Mouse (Mus musculus) forebrain, embryonic 14.5 days (tissue): ENCODE data around the gene Acoxl. TPM values are rescaled to one million over a fixed set of nuclear protein-coding genes. Genes with fewer than 3 reads are reported as not detected.

Source experiments
- ATAC-seq: fragments of 200-750 bp; cut with Nextera tagmentation; 2 replicates; pipeline ENCODE4 v1.8.0; 2017; ENCODE audit warnings: mild to moderate bottlenecking, moderate library complexity
- DNase-seq: peaks from one replicate; pipeline ENCODE4 v3.0.0-alpha.2; 2015; ENCODE audit warnings: low spot score
- H3K27ac ChIP-seq: fragments of 300-500 bp; sonication (generic); 2 replicates; pipeline ENCODE4 v1.5.1; 2014; ENCODE audit warnings: low read depth, mild to moderate bottlenecking, control low read depth, low read length, moderate library complexity
- H3K27me3 ChIP-seq: fragments of 300-500 bp; sonication (generic); replicated peaks from 2 replicates; pipeline ENCODE4 v1.6.1; 2014; ENCODE audit warnings: low read length, control low read depth, mixed read lengths; ENCODE audit not compliant: control insufficient read depth, insufficient read depth
- H3K36me3 ChIP-seq: fragments of 300-500 bp; sonication (generic); 2 replicates; pipeline ENCODE4 v1.6.1; 2014; ENCODE audit warnings: low read length, control low read depth; ENCODE audit not compliant: control insufficient read depth, insufficient read depth
- H3K4me1 ChIP-seq: fragments of 300-500 bp; sonication (generic); 2 replicates; pipeline ENCODE4 v1.6.1; 2014; ENCODE audit warnings: antibody characterized with exemption, low read length, control low read depth; ENCODE audit not compliant: control insufficient read depth, insufficient read depth
- H3K4me2 ChIP-seq: fragments of 300-500 bp; sonication (generic); 2 replicates; pipeline ENCODE4 v1.6.1; 2014; ENCODE audit warnings: mild to moderate bottlenecking, control low read depth, low read length
- H3K4me3 ChIP-seq: fragments of 300-500 bp; sonication (generic); 2 replicates; pipeline ENCODE4 v1.5.1; 2014; ENCODE audit warnings: low read depth, low read length, control low read depth
- H3K9ac ChIP-seq: fragments of 300-500 bp; sonication (generic); 2 replicates; pipeline ENCODE4 v1.6.1; 2014; ENCODE audit warnings: mild to moderate bottlenecking, low read length, control low read depth, moderate library complexity
- H3K9me3 ChIP-seq: fragments of 300-500 bp; sonication (generic); replicated peaks from 2 replicates; pipeline ENCODE4 v1.6.1; 2016; ENCODE audit warnings: low read length, control low read depth, mixed read lengths; ENCODE audit not compliant: control insufficient read depth
- WGBS: fragments of 180-500 bp; shearing (Covaris S2); extraction: QIAGEN DNeasy Blood & Tissue Kit; methylation state at CpG from one replicate; pipeline ENCODE4 v1.1.7; 2014; 5-methylcytosine and 5-hydroxymethylcytosine counted together
- polyA plus RNA-seq: library from polyadenylated mRNA; unstranded; fragments of >200 nt; fragmentation: Nextera tagmentation; extraction: Ambion mirVana; gene quantifications from 2 replicates; pipeline ENCODE4 v1.2.1, GENCODE M21; 2014

The Acoxl gene
- polyA plus RNA-seq, 1 experiment from 2014 or later = not detected

GRCm38 (mm10) chr2:128143992-128144391, 305.3 kb downstream of the Acoxl start:
- DNase-seq (no peak), ATAC-seq (no peak)
- no peaks in the 10 kb centered on the region for H3K27me3 ChIP-seq
- peaks cover 9% of the 10 kb centered on the region; the same call in 1 of the 2 replicates for H3K36me3 ChIP-seq
- H3K9ac ChIP-seq = no peak overlapping the region
- no peaks in the 10 kb centered on the region for H3K9me3 ChIP-seq
- no peak overlapping the region for H3K27ac ChIP-seq
- H3K4me3 ChIP-seq = no peak overlapping the region
- no peak overlapping the region for H3K4me2 ChIP-seq
- peaks cover 8% of the 10 kb centered on the region for H3K4me1 ChIP-seq

- Histone ChIP-seq H3K4me3 (no peak overlapping the region), H3K9ac (no peak overlapping the region), H3K4me1 (no peaks in the 10 kb centered on the region), H3K36me3 (peaks cover 9% of the 10 kb centered on the region; the same call in 1 of the 2 replicates), H3K4me2 (no peak overlapping the region), H3K27me3 (no peaks in the 10 kb centered on the region), H3K27ac (no peak overlapping the region), H3K9me3 (no peaks in the 10 kb centered on the region)
- no peak for ATAC-seq
- no peak for DNase-seq
- WGBS = 90% methylated on average over 3 of the region's 3 CpGs
Observed at GRCm38 (mm10) chr2:128145433-128145832, 306.8 kb downstream of the Acoxl start.

- WGBS = 88% methylated on average over 5 of the region's 5 CpGs
- Histone ChIP-seq H3K4me2 (no peak overlapping the region), H3K4me3 (no peak overlapping the region), H3K27ac (no peak overlapping the region), H3K36me3 (peaks cover 9% of the 10 kb centered on the region; the same call in 1 of the 2 replicates), H3K4me1 (peaks cover 3% of the 10 kb centered on the region; the same call in 1 of the 2 replicates), H3K9ac (no peak overlapping the region), H3K27me3 (no peaks in the 10 kb centered on the region), H3K9me3 (no peaks in the 10 kb centered on the region)
- DNase-seq (no peak), ATAC-seq (no peak)
Observed at GRCm38 (mm10) chr2:128149596-128149995, 310.9 kb downstream of the Acoxl start.

GRCm38 (mm10) chr2:128152211-128152610, 313.5 kb downstream of the Acoxl start:
- ATAC-seq (no peak), DNase-seq (no peak)
- H3K27me3 ChIP-seq = no peaks in the 10 kb centered on the region
- H3K4me2 ChIP-seq = no peak overlapping the region
- peaks cover 10% of the 10 kb centered on the region for H3K4me1 ChIP-seq
- no peak overlapping the region for H3K27ac ChIP-seq
- H3K9ac ChIP-seq = no peak overlapping the region
- H3K36me3 ChIP-seq = peaks cover 7% of the 10 kb centered on the region; the same call in 1 of the 2 replicates
- WGBS = 82% methylated on average over 9 of the region's 9 CpGs
- H3K9me3 ChIP-seq = no peaks in the 10 kb centered on the region
- H3K4me3 ChIP-seq = no peak overlapping the region

- Histone ChIP-seq H3K36me3 (no peaks in the 10 kb centered on the region), H3K9ac (no peak overlapping the region), H3K27ac (no peak overlapping the region), H3K4me3 (no peak overlapping the region), H3K9me3 (no peaks in the 10 kb centered on the region), H3K4me1 (peaks cover 10% of the 10 kb centered on the region), H3K27me3 (no peaks in the 10 kb centered on the region), H3K4me2 (no peak overlapping the region)
- 0 out of 2 replicates have a peak, but pooled peaks have one; percentile 10 for ATAC-seq
- no peak for DNase-seq
- WGBS = 84% methylated on average over 16 of the region's 16 CpGs
Observed at GRCm38 (mm10) chr2:128152845-128153550, 314.3 kb downstream of the Acoxl start.

- Histone ChIP-seq H3K36me3 (no peaks in the 10 kb centered on the region), H3K4me3 (no peak overlapping the region), H3K27ac (no peak overlapping the region), H3K4me1 (peaks cover 10% of the 10 kb centered on the region), H3K9ac (no peak overlapping the region), H3K27me3 (no peaks in the 10 kb centered on the region), H3K9me3 (no peaks in the 10 kb centered on the region), H3K4me2 (no peak overlapping the region)
- ATAC-seq (peak; percentile 37; the same call in 1 of the 2 replicates), DNase-seq (peak; percentile 47)
- WGBS = 33% methylated on average over 11 of the region's 11 CpGs
Observed at GRCm38 (mm10) chr2:128153551-128153910, 314.9 kb downstream of the Acoxl start.

GRCm38 (mm10) chr2:128155412-128156066, 316.9 kb downstream of the Acoxl start:
- H3K9me3 ChIP-seq = no peaks in the 10 kb centered on the region
- H3K27me3 ChIP-seq = no peaks in the 10 kb centered on the region
- no peak overlapping the region for H3K9ac ChIP-seq
- 87% methylated on average over 13 of the region's 13 CpGs for WGBS
- H3K36me3 ChIP-seq = 0 out of 2 replicates have a peak, but pooled peaks cover 3% of the 10 kb centered on the region
- no peak overlapping the region for H3K27ac ChIP-seq
- ATAC-seq (no peak), DNase-seq (peak; percentile 44)
- H3K4me2 ChIP-seq = no peak overlapping the region
- no peak overlapping the region for H3K4me3 ChIP-seq
- peaks cover 10% of the 10 kb centered on the region for H3K4me1 ChIP-seq

GRCm38 (mm10) chr2:128156067-128156462, 317.4 kb downstream of the Acoxl start:
- Histone ChIP-seq H3K4me3 (no peak overlapping the region), H3K4me2 (no peak overlapping the region), H3K4me1 (peaks cover 10% of the 10 kb centered on the region), H3K9ac (no peak overlapping the region), H3K36me3 (0 out of 2 replicates have a peak, but pooled peaks cover 3% of the 10 kb centered on the region), H3K9me3 (no peaks in the 10 kb centered on the region), H3K27ac (no peak overlapping the region), H3K27me3 (no peaks in the 10 kb centered on the region)
- peak; percentile 33 for DNase-seq
- 46% methylated on average over 5 of the region's 5 CpGs for WGBS
- ATAC-seq = peak; percentile 38; the same call in 1 of the 2 replicates
